Mouse (Mus musculus): ENCODE data around the gene Chn1. TPM values are rescaled to one million over a fixed set of nuclear protein-coding genes. Genes with fewer than 3 reads are reported as not detected.

The Chn1 gene
- total and polyA plus RNA-seq, 3 experiments: 5.0 to 14.1 TPM; not detected in 1

- no peak overlapping the region for H3K9ac ChIP-seq (ENCODE audit: control insufficient read depth, low read depth, low read length, poor library complexity, severe bottlenecking)
- H3K4me1 ChIP-seq (ENCODE audit: control insufficient read depth in 1 of 2, insufficient read depth in 2 of 2, low read length in 2 of 2): peaks cover 0 to 14% of the 10 kb centered on the region in 2 experiments; a peak in 2 of 4 replicates
- no peak for DNase-seq (ENCODE audit: low read depth, low spot score)
- H3K27me3 ChIP-seq (ENCODE audit: control insufficient read depth in 1 of 2, insufficient read depth in 2 of 2, low read length in 2 of 2): no peaks in the 10 kb centered on the region
- H3K9me3 ChIP-seq (replicated peaks; ENCODE audit: insufficient read depth, low read length): no peaks in the 10 kb centered on the region
- H3K27ac ChIP-seq (ENCODE audit: control insufficient read depth, low read depth, low read length): no peak overlapping the region
- H3K79me2 ChIP-seq (ENCODE audit: control insufficient read depth, insufficient read depth, low read length, poor library complexity): no peaks in the 10 kb centered on the region
- H3K36me3 ChIP-seq (ENCODE audit: control insufficient read depth in 1 of 2, insufficient read depth in 2 of 2, low read length in 2 of 2): peaks cover 0 to 9% of the 10 kb centered on the region in 2 experiments; a peak in 2 of 4 replicates
- TF ChIP-seq MAX (IDR thresholded peaks at IDR 0.05; ENCODE audit: low read length) (no peak), EP300 (IDR thresholded peaks at IDR 0.05; ENCODE audit: low read depth in 1 of 2, low read length in 2 of 2) (no peak), ZMIZ1 (IDR thresholded peaks at IDR 0.05; ENCODE audit: low read depth, low read length) (no peak), MYB (IDR thresholded peaks at IDR 0.05; ENCODE audit: low read depth, low read length) (no peak), RCOR1 (IDR thresholded peaks at IDR 0.05; ENCODE audit: low read depth, low read length) (no peak)
- H3K4me3 ChIP-seq (ENCODE audit: control insufficient read depth in 1 of 2, insufficient read depth in 1 of 2, low read depth in 2 of 2, low read length in 2 of 2): no peak overlapping the region
Measured at GRCm38 (mm10) chr2:73587109-73587506, 188.0 kb downstream of the Chn1 start.

GRCm38 (mm10) chr2:73586392-73587108 lies 188.6 kb downstream of the Chn1 start:
- no peak for DNase-seq (ENCODE audit: low read depth, low spot score)
- Histone ChIP-seq H3K79me2 (ENCODE audit: control insufficient read depth, insufficient read depth, low read length, poor library complexity) (no peaks in the 10 kb centered on the region), H3K9me3 (replicated peaks; ENCODE audit: insufficient read depth, low read length) (no peaks in the 10 kb centered on the region), H3K4me1 (ENCODE audit: control insufficient read depth in 1 of 2, insufficient read depth in 2 of 2, low read length in 2 of 2) (peaks cover 0 to 16% of the 10 kb centered on the region in 2 experiments; a peak in 2 of 4 replicates), H3K36me3 (ENCODE audit: control insufficient read depth in 1 of 2, insufficient read depth in 2 of 2, low read length in 2 of 2) (peaks cover 0 to 9% of the 10 kb centered on the region in 2 experiments; a peak in 2 of 4 replicates), H3K27me3 (ENCODE audit: control insufficient read depth in 1 of 2, insufficient read depth in 2 of 2, low read length in 2 of 2) (no peaks in the 10 kb centered on the region), H3K4me3 (ENCODE audit: control insufficient read depth in 1 of 2, insufficient read depth in 1 of 2, low read depth in 2 of 2, low read length in 2 of 2) (no peak overlapping the region), H3K27ac (ENCODE audit: control insufficient read depth, low read depth, low read length) (no peak overlapping the region), H3K9ac (ENCODE audit: control insufficient read depth, low read depth, low read length, poor library complexity, severe bottlenecking) (no peak overlapping the region)
- TF ChIP-seq GABPA (IDR thresholded peaks at IDR 0.05; ENCODE audit: low read depth, low read length) (no peak), NRF1 (IDR thresholded peaks at IDR 0.05; ENCODE audit: insufficient read depth, low read depth, low read length, poor library complexity, severe bottlenecking) (no peak), E2F4 (IDR thresholded peaks at IDR 0.05; ENCODE audit: borderline replicate concordance, low read depth, low read length) (no peak), MAX (IDR thresholded peaks at IDR 0.05; ENCODE audit: low read length) (no peak), JUND (IDR thresholded peaks at IDR 0.05; ENCODE audit: low read depth, low read length) (no peak)

- peak overlapping the region; percentile 64 for H3K9ac ChIP-seq (ENCODE audit: control insufficient read depth, low read depth, low read length, poor library complexity, severe bottlenecking)
- no peaks in the 10 kb centered on the region for H3K9me3 ChIP-seq (replicated peaks; ENCODE audit: insufficient read depth, low read length)
- no peak for DNase-seq (ENCODE audit: low read depth, low spot score)
- H3K36me3 ChIP-seq (ENCODE audit: control insufficient read depth in 1 of 2, insufficient read depth in 2 of 2, low read length in 2 of 2): peaks cover 0 to 9% of the 10 kb centered on the region in 2 experiments; a peak in 2 of 4 replicates
- H3K4me3 ChIP-seq (ENCODE audit: control insufficient read depth in 1 of 2, insufficient read depth in 1 of 2, low read depth in 2 of 2, low read length in 2 of 2): peak overlapping the region in 1 of 2 experiments; percentile 65; a peak in 2 of 4 replicates
- H3K27me3 ChIP-seq (ENCODE audit: control insufficient read depth in 1 of 2, insufficient read depth in 2 of 2, low read length in 2 of 2): no peaks in the 10 kb centered on the region
- peaks cover 0 to 16% of the 10 kb centered on the region in 2 experiments; a peak in 2 of 4 replicates for H3K4me1 ChIP-seq (ENCODE audit: control insufficient read depth in 1 of 2, insufficient read depth in 2 of 2, low read length in 2 of 2)
- no peak overlapping the region for H3K27ac ChIP-seq (ENCODE audit: control insufficient read depth, low read depth, low read length)
- H3K79me2 ChIP-seq (ENCODE audit: control insufficient read depth, insufficient read depth, low read length, poor library complexity): no peaks in the 10 kb centered on the region
- TF ChIP-seq MXI1 (IDR thresholded peaks at IDR 0.05; ENCODE audit: low read depth, low read length): no peak
- no peak for TF ChIP-seq CHD2 (IDR thresholded peaks at IDR 0.05; ENCODE audit: low read length)
- TF ChIP-seq MEF2A (IDR thresholded peaks at IDR 0.05; ENCODE audit: extremely low read depth, insufficient replicate concordance, low read depth, low read length, poor library complexity, severe bottlenecking): no peak
- TF ChIP-seq SMC3 (IDR thresholded peaks at IDR 0.05; ENCODE audit: low read depth, low read length): no peak
- TF ChIP-seq GATA1 (IDR thresholded peaks at IDR 0.05; ENCODE audit: low read depth, low read length): no peak
- no peak for TF ChIP-seq RAD21 (IDR thresholded peaks at IDR 0.05; ENCODE audit: low read depth, low read length)
- no peak for TF ChIP-seq ELF1 (IDR thresholded peaks at IDR 0.05; ENCODE audit: low read depth, low read length)
- no peak for TF ChIP-seq NELFE (IDR thresholded peaks at IDR 0.05; ENCODE audit: low read depth, low read length)
- TF ChIP-seq ZNF384 (IDR thresholded peaks at IDR 0.05; ENCODE audit: low read depth, low read length): no peak
- no peak for TF ChIP-seq NRF1 (IDR thresholded peaks at IDR 0.05; ENCODE audit: insufficient read depth, low read depth, low read length, poor library complexity, severe bottlenecking)
- no peak for TF ChIP-seq ZKSCAN1 (IDR thresholded peaks at IDR 0.05; ENCODE audit: low read depth, low read length)
- TF ChIP-seq GABPA (IDR thresholded peaks at IDR 0.05; ENCODE audit: low read depth, low read length): no peak
- TF ChIP-seq BHLHE40 (IDR thresholded peaks at IDR 0.05; ENCODE audit: borderline replicate concordance, low read depth, low read length): no peak
- TF ChIP-seq JUND (IDR thresholded peaks at IDR 0.05; ENCODE audit: low read depth, low read length): no peak
- TF ChIP-seq POLR2AphosphoS2 (IDR thresholded peaks at IDR 0.05; ENCODE audit: low read length): no peak
- TF ChIP-seq ZC3H11A (IDR thresholded peaks at IDR 0.05; ENCODE audit: low read depth, low read length): no peak
- TF ChIP-seq MAZ (IDR thresholded peaks at IDR 0.05; ENCODE audit: low read depth, low read length): no peak
Measured at GRCm38 (mm10) chr2:73585347-73585831, 189.8 kb downstream of the Chn1 start.

Measured in MEL (cell line).